Mouse (Mus musculus) gastrocnemius, adult 2 months (tissue): Measurements from ENCODE around the gene Ift46. TPM values are rescaled to one million over a fixed set of nuclear protein-coding genes. Genes with fewer than 3 reads are reported as not detected.

ENCODE experiments used
- DNase-seq: peaks from one replicate; pipeline ENCODE4 v3.0.0; 2022
- H3K27ac ChIP-seq: fragments of 200-600 bp; 2 replicates; pipeline ENCODE4 v1.8.1; 2022; ENCODE audit warnings: mild to moderate bottlenecking
- H3K4me3 ChIP-seq: fragments of 200-600 bp; 2 replicates; pipeline ENCODE4 v1.8.1; 2022; ENCODE audit warnings: mild to moderate bottlenecking, moderate library complexity
- CTCF ChIP-seq: fragments of 200-600 bp; IDR thresholded peaks from 2 replicates; pipeline ENCODE4 v1.8.1; 2022; ENCODE audit warnings: antibody characterized with exemption, mild to moderate bottlenecking, moderate library complexity
- intact Hi-C: fragments of 180-260 bp; cut with DNase I; formaldehyde crosslinking; loops from one replicate; pipeline ENCODE4 v1.15.1; 2025
- total RNA-seq, 2 experiments: library from RNA; stranded (reverse); gene quantifications; 2 replicates each; pipeline ENCODE4 v1.2.3; 2021

The Ift46 gene
- total RNA-seq, 2 experiments from 2014 or later = 27.4 to 28.4 TPM

GRCm38 (mm10) chr9:44724665-44725064, 43.0 kb upstream of the Ift46 start:
- intact Hi-C loops = no loop called here
- peak overlapping the region; percentile 87 for H3K27ac ChIP-seq
- H3K4me3 ChIP-seq = peak overlapping the region; percentile 32; the same call in 1 of the 2 replicates
- no peak for TF ChIP-seq CTCF
- no peak for DNase-seq

DNA sequence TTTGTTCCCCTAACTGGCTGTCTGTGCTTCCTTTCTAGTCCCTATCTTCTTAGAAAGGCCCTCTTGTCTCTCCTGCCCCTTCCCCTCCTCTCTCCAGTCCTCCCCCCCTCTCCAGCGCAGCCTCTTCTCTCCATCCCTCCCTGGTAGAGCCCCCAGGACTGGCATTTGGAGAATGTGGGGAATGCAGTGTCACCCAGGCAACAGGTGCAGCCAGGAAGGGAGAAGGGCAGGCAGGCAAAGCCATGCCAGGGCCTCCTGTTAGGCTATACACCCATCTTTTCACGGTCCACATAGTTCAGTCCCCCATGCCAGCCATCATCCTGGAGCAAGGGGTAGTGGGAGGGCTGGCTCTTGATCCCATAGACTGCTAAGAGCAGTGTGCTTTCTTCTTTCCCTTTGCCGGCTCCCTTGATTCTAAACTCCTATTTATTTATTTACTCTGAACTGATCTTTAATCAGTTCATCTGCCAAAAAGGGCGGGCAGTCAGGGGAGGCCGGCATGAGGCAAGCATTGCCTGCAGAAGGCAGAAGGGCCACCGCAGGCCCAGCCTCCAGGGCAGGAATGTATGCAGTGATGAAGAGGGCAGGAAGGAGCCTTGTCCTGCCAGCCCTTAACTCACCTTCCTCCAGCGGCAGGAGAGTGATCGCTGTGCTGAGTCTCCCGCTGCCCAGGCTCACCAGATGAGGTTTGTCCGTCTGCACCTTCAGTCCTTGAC, 41.1 kb upstream of the Ift46 start:
- H3K4me3 ChIP-seq = no peak overlapping the region
- peak; percentile 25 for DNase-seq
- peak overlapping the region; percentile 35; the same call in 1 of the 2 replicates for H3K27ac ChIP-seq
- TF ChIP-seq CTCF = no peak
- intact Hi-C loops = no loop called here

- peak overlapping the region; percentile 35; the same call in 1 of the 2 replicates for H3K27ac ChIP-seq
- DNase-seq = no peak
- H3K4me3 ChIP-seq = no peak overlapping the region
- intact Hi-C loops = no loop called here
- no peak for TF ChIP-seq CTCF
Measured at GRCm38 (mm10) chr9:44727441-44727840, 40.3 kb upstream of the Ift46 start.

GRCm38 (mm10) chr9:44732130-44732549, 35.6 kb upstream of the Ift46 start:
- intact Hi-C loops = loop anchor here (5.0 kb wide), 1 partner anchor 75 kb away; no protein-coding TSS in a partner anchor
- Histone ChIP-seq H3K4me3 (peak overlapping the region; percentile 88), H3K27ac (peak overlapping the region; percentile 92)
- DNase-seq = peak; percentile 23
- TF ChIP-seq CTCF = no peak

GRCm38 (mm10) chr9:44732921-44733530, 34.7 kb upstream of the Ift46 start:
- Histone ChIP-seq H3K27ac (peak overlapping the region; percentile 92), H3K4me3 (peak overlapping the region; percentile 88)
- peak; percentile 53 for DNase-seq
- no peak for TF ChIP-seq CTCF
- intact Hi-C loops = loop anchor here (5.0 kb wide), 1 partner anchor 76 kb away; no protein-coding TSS in a partner anchor

- peak overlapping the region; percentile 92 for H3K27ac ChIP-seq
- DNase-seq = peak; percentile 92
- intact Hi-C loops = loop anchor here (5.0 kb wide), 1 partner anchor 77 kb away; no protein-coding TSS in a partner anchor
- no peak for TF ChIP-seq CTCF
- peak overlapping the region; percentile 88 for H3K4me3 ChIP-seq
Measured at GRCm38 (mm10) chr9:44733671-44734523, 33.8 kb upstream of the Ift46 start.

- peak; percentile 88 for DNase-seq
- intact Hi-C loops = loop anchor here (5.0 kb wide), 1 partner anchor 78 kb away; no protein-coding TSS in a partner anchor
- Histone ChIP-seq H3K4me3 (peak within 1 kb of the TSS; percentile 88), H3K27ac (peak within 1 kb of the TSS; percentile 92)
- peak; percentile 54 for TF ChIP-seq CTCF
Measured at GRCm38 (mm10) chr9:44734524-44735494, 32.9 kb upstream of the Ift46 start, which contains the start of gene Phldb1. Gene Phldb1, minus strand, starts transcription at chr9:44735198.

GRCm38 (mm10) chr9:44735886-44736285, 31.8 kb upstream of the Ift46 start:
- peak; percentile 36 for DNase-seq
- intact Hi-C loops = no loop called here
- H3K4me3 ChIP-seq = peak overlapping the region; percentile 88; the same call in 1 of the 2 replicates
- peak overlapping the region; percentile 92 for H3K27ac ChIP-seq
- no peak for TF ChIP-seq CTCF

GRCm38 (mm10) chr9:44736301-44736700, 31.4 kb upstream of the Ift46 start:
- intact Hi-C loops = no loop called here
- H3K27ac ChIP-seq = peak overlapping the region; percentile 92
- DNase-seq = no peak
- TF ChIP-seq CTCF = no peak
- H3K4me3 ChIP-seq = no peak overlapping the region

GRCm38 (mm10) chr9:44737240-44737949, 30.3 kb upstream of the Ift46 start:
- TF ChIP-seq CTCF = no peak
- Histone ChIP-seq H3K27ac (peak overlapping the region; percentile 92), H3K4me3 (peak overlapping the region; percentile 32; the same call in 1 of the 2 replicates)
- intact Hi-C loops = no loop called here
- peak; percentile 81 for DNase-seq

DNA sequence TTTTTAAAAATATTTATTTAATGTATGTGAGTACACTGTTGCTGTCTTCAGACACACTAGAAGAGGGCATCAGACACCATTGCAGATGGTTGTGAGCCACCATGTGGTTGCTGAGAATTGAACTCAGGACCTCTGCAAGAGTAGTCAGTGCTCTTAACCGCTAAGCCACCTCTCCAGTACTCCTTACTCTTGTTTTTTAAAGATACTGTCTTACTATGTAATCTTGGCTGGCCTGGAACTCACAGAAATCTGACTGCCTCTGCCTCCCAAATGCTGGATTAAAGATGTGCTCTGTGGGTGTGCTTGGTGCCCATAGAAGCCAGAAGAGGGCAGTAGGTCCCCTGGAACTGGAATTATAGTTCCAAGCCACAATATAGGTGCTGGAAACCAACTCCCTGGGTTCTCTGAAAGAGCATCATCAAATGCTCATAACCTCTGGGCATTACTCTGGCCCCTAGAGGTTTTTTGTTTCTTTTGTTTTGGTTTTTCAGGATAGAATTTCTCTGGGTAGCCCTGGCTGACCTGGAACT, 27.0 kb upstream of the Ift46 start:
- DNase-seq = no peak
- peak; percentile 21; the same call in 1 of the 2 replicates for TF ChIP-seq CTCF
- no peak overlapping the region for H3K27ac ChIP-seq
- intact Hi-C loops = no loop called here
- H3K4me3 ChIP-seq = no peak overlapping the region
